Mouse (Mus musculus) MEL (cell line): ENCODE measurements around the gene Sf3b6. TPM values are rescaled to one million over a fixed set of nuclear protein-coding genes. Genes with fewer than 3 reads are reported as not detected.

ENCODE experiments used
- DNase-seq: peaks from one replicate; pipeline ENCODE4 v3.0.0; 2011; ENCODE audit warnings: low read depth, low spot score
- H3K27ac ChIP-seq: 2 replicates; pipeline ENCODE4 v1.5.1; 2012; ENCODE audit warnings: low read depth, mild to moderate bottlenecking, control low read depth, low read length, moderate library complexity; ENCODE audit not compliant: control insufficient read depth
- H3K27me3 ChIP-seq, 2 experiments: fragments of 150-350 bp in 1 of 2; sonication (generic) in 1 of 2; 2 replicates each; pipeline ENCODE4 v1.6.1; 2012; ENCODE audit warnings: low read length in 2 of 2, mild to moderate bottlenecking in 2 of 2, improper control_type of control experiment in 1 of 2, moderate library complexity in 1 of 2; ENCODE audit not compliant: insufficient read depth in 2 of 2, control insufficient read depth in 1 of 2
- H3K36me3 ChIP-seq, 2 experiments: 2 replicates each; pipeline ENCODE4 v1.6.1; 2012 to 2014; ENCODE audit warnings: low read length in 2 of 2, improper control_type of control experiment in 1 of 2, inconsistent platforms in 1 of 2, mild to moderate bottlenecking in 1 of 2; ENCODE audit not compliant: insufficient read depth in 2 of 2, control insufficient read depth in 1 of 2
- H3K4me1 ChIP-seq, 2 experiments: fragments of 150-350 bp in 1 of 2; sonication (generic) in 1 of 2; 2 replicates each; pipeline ENCODE4 v1.6.1; 2012; ENCODE audit warnings: low read length in 2 of 2, improper control_type of control experiment in 1 of 2, mild to moderate bottlenecking in 1 of 2; ENCODE audit not compliant: insufficient read depth in 2 of 2, control insufficient read depth in 1 of 2
- H3K4me3 ChIP-seq, 2 experiments: fragments of 150-350 bp in 1 of 2; sonication (generic) in 1 of 2; 2 replicates each; pipeline ENCODE4 v1.5.1; 2012; ENCODE audit warnings: low read depth in 2 of 2, low read length in 2 of 2, mild to moderate bottlenecking in 2 of 2, moderate library complexity in 2 of 2, control low read depth in 1 of 2, improper control_type of control experiment in 1 of 2; ENCODE audit not compliant: control insufficient read depth in 1 of 2, insufficient read depth in 1 of 2
- H3K79me2 ChIP-seq: 2 replicates; pipeline ENCODE4 v1.6.1; 2012; ENCODE audit warnings: mild to moderate bottlenecking, low read length, moderate library complexity; ENCODE audit not compliant: control insufficient read depth, poor library complexity, insufficient read depth
- H3K9ac ChIP-seq: 2 replicates; pipeline ENCODE4 v1.6.1; 2012; ENCODE audit warnings: low read depth, mild to moderate bottlenecking, control low read depth, low read length, moderate library complexity; ENCODE audit not compliant: control insufficient read depth, poor library complexity, severe bottlenecking
- H3K9me3 ChIP-seq: fragments of 150-350 bp; sonication (generic); replicated peaks from 2 replicates; pipeline ENCODE4 v1.6.1; 2012; ENCODE audit warnings: mild to moderate bottlenecking, low read length, improper control_type of control experiment, moderate library complexity; ENCODE audit not compliant: insufficient read depth
- CHD2 ChIP-seq: IDR thresholded peaks from 2 replicates; pipeline ENCODE4 v1.6.1; 2011; ENCODE audit warnings: low read length, improper control_type of control experiment
- ELF1 ChIP-seq: IDR thresholded peaks from 2 replicates; pipeline ENCODE4 v1.6.1; 2014; ENCODE audit warnings: low read depth, mild to moderate bottlenecking, inconsistent platforms, low read length, improper control_type of control experiment, moderate library complexity
- EP300 ChIP-seq, 2 experiments: IDR thresholded peaks; 2 replicates each; pipeline ENCODE4 v1.6.1; 2011; ENCODE audit warnings: improper control_type of control experiment in 2 of 2, low read length in 2 of 2, low read depth in 1 of 2, mild to moderate bottlenecking in 1 of 2
- ETS1 ChIP-seq: IDR thresholded peaks from 2 replicates; pipeline ENCODE4 v1.6.1; 2012; ENCODE audit warnings: low read depth, mild to moderate bottlenecking, inconsistent platforms, low read length, improper control_type of control experiment, moderate library complexity
- JUND ChIP-seq: IDR thresholded peaks from 2 replicates; pipeline ENCODE4 v1.6.1; 2011; ENCODE audit warnings: low read depth, mild to moderate bottlenecking, improper control_type of control experiment, low read length
- MAZ ChIP-seq: IDR thresholded peaks from 2 replicates; pipeline ENCODE4 v1.6.1; 2012; ENCODE audit warnings: low read depth, mild to moderate bottlenecking, inconsistent platforms, low read length, improper control_type of control experiment
- MYC ChIP-seq: IDR thresholded peaks from 2 replicates; pipeline ENCODE4 v1.6.1; 2011; ENCODE audit warnings: low read depth, mild to moderate bottlenecking, low read length, improper control_type of control experiment, moderate library complexity
- POLR2A ChIP-seq, 2 experiments: IDR thresholded peaks; 2 replicates each; pipeline ENCODE4 v1.6.1; 2011 to 2012; ENCODE audit warnings: low read length in 2 of 2, mild to moderate bottlenecking in 2 of 2, control low read depth in 1 of 2, improper control_type of control experiment in 1 of 2, low read depth in 1 of 2, moderate library complexity in 1 of 2; ENCODE audit not compliant: control insufficient read depth in 1 of 2, insufficient read depth in 1 of 2, poor library complexity in 1 of 2
- POLR2AphosphoS2 ChIP-seq: IDR thresholded peaks from 2 replicates; pipeline ENCODE4 v1.6.1; 2011; ENCODE audit warnings: low read length, improper control_type of control experiment
- POLR2AphosphoS5 ChIP-seq: IDR thresholded peaks from 2 replicates; pipeline ENCODE4 v1.6.1; 2012; ENCODE audit warnings: low read depth, borderline replicate concordance, mild to moderate bottlenecking, inconsistent platforms, low read length, moderate library complexity, mixed read lengths
- SMC3 ChIP-seq: IDR thresholded peaks from 2 replicates; pipeline ENCODE4 v1.6.1; 2011; ENCODE audit warnings: low read depth, low read length, improper control_type of control experiment
- TAL1 ChIP-seq: IDR thresholded peaks from 2 replicates; pipeline ENCODE4 v1.6.1; 2012; ENCODE audit warnings: mild to moderate bottlenecking, inconsistent platforms, low read length, moderate library complexity, mixed read lengths
- TCF12 ChIP-seq: IDR thresholded peaks from 2 replicates; pipeline ENCODE4 v1.6.1; 2014; ENCODE audit warnings: low read depth, mild to moderate bottlenecking, inconsistent platforms, low read length, improper control_type of control experiment, moderate library complexity
- ZMIZ1 ChIP-seq: IDR thresholded peaks from 2 replicates; pipeline ENCODE4 v1.6.1; 2012; ENCODE audit warnings: low read depth, mild to moderate bottlenecking, inconsistent platforms, low read length, improper control_type of control experiment, moderate library complexity
- ZNF384 ChIP-seq: IDR thresholded peaks from 2 replicates; pipeline ENCODE4 v1.6.1; 2012; ENCODE audit warnings: low read depth, mild to moderate bottlenecking, inconsistent platforms, low read length, improper control_type of control experiment
- polyA plus RNA-seq, 2 experiments: library from polyadenylated mRNA; stranded (reverse) in 1 of 2; unstranded in 1 of 2; fragments of >175 nt in 1 of 2; fragments of >200 nt in 1 of 2; gene quantifications; 2 replicates each; pipeline versions ENCODE4 v1.2.1 to v1.2.4; 2012; ENCODE audit warnings: low replicate concordance in 2 of 2, low read depth in 1 of 2; ENCODE audit not compliant: insufficient read length in 2 of 2, insufficient read depth in 1 of 2, missing spikeins in 1 of 2
- total RNA-seq: library from RNA; depleted of rRNA; stranded (reverse); fragments of 300-350 nt; gene quantifications from 2 replicates; pipeline ENCODE4 v1.2.3, GENCODE M21; 2012

Sf3b6 gene
- total and polyA plus RNA-seq, 3 experiments = 163 to 186 TPM; not detected in 1

DNA sequence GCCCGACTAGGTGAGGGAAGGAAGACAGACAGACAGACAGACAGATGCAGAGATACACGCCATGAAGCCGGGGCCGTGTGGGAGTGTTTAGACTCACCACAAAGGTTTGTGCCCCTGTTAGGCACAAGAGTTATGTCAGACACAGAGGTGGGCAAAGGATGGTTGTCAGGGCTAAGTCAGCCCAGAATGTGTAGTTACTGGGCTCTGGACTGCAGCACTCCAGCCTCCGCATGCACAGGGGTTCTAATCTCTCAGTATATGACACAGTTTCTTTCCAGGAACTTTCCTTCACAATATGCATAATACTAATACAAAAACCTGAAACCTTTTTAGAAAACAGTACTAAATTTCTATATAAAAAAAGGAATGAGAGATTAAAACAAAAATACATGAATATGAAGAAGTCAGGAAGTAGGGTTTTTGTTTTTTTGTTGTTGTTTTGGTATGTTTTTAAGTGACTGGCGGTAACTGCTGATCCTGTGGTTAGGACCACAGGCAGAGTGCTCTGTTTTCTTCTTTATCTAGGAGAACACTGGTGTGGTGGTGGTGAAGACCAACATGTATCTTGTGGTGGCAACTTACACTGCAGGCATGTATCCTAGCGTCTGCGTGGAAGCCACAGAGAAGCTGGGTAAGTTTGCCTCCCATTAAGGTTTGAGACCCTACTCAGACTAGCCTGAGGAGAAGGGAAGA is 42.3 kb upstream of the Sf3b6 start:
- TF ChIP-seq TAL1 (0 out of 2 replicates have a peak, but pooled peaks have one; percentile 22), EP300 (IDR thresholded peaks at IDR 0.05; ENCODE audit: low read depth in 1 of 2, low read length in 2 of 2) (peak in 1 of 2 experiments; percentile 53; a peak in 2 of 4 replicates), ELF1 (no peak), ZMIZ1 (no peak), TCF12 (peak; percentile 34; the same call in 1 of the 2 replicates), ETS1 (0 out of 2 replicates have a peak, but pooled peaks have one; percentile 10)
- H3K79me2 ChIP-seq = no peaks in the 10 kb centered on the region
- DNase-seq = peak; percentile 42
- no peaks in the 10 kb centered on the region for H3K27me3 ChIP-seq
- peaks cover 0 to 5% of the 10 kb centered on the region in 2 experiments; a peak in 2 of 4 replicates for H3K36me3 ChIP-seq
- peaks cover 6 to 8% of the 10 kb centered on the region in 2 experiments; a peak in 3 of 4 replicates for H3K4me1 ChIP-seq
- H3K4me3 ChIP-seq = no peak overlapping the region
- H3K27ac ChIP-seq = peak overlapping the region; percentile 7; the same call in 1 of the 2 replicates
- H3K9me3 ChIP-seq = no peaks in the 10 kb centered on the region
- H3K9ac ChIP-seq = no peak overlapping the region

- no peaks in the 10 kb centered on the region for H3K9me3 ChIP-seq
- no peak overlapping the region for H3K9ac ChIP-seq
- H3K27me3 ChIP-seq = no peaks in the 10 kb centered on the region
- peaks cover 6 to 8% of the 10 kb centered on the region in 2 experiments; a peak in 3 of 4 replicates for H3K4me1 ChIP-seq
- no peak for DNase-seq
- no peaks in the 10 kb centered on the region for H3K79me2 ChIP-seq
- H3K27ac ChIP-seq = no peak overlapping the region; the same call in 1 of the 2 replicates
- H3K4me3 ChIP-seq = no peak overlapping the region
- TF ChIP-seq CHD2 (no peak), MYC (no peak), POLR2AphosphoS5 (no peak), SMC3 (no peak), ZNF384 (no peak), JUND (no peak), ZMIZ1 (no peak), POLR2AphosphoS2 (no peak), POLR2A (IDR thresholded peaks at IDR 0.05; ENCODE audit: control insufficient read depth in 1 of 2, insufficient read depth in 1 of 2, low read depth in 1 of 2, low read length in 2 of 2, poor library complexity in 1 of 2) (no peak), ETS1 (no peak), MAZ (no peak), EP300 (IDR thresholded peaks at IDR 0.05; ENCODE audit: low read depth in 1 of 2, low read length in 2 of 2) (no peak)
- TF ChIP-seq, all 39 proteins: peak for 0
- H3K36me3 ChIP-seq = peaks cover 0 to 5% of the 10 kb centered on the region in 2 experiments; a peak in 2 of 4 replicates
Observed at GRCm38 (mm10) chr12:4775588-4775949, 41.8 kb upstream of the Sf3b6 start.
